Mouse (Mus musculus) heart, postnatal 0 days (tissue): Measurements from ENCODE around the gene Slc4a3.

Experiments used
- CTCF ChIP-seq: IDR thresholded peaks from 2 replicates; pipeline ENCODE4 v1.5.1; 2016; ENCODE audit warnings: antibody characterized with exemption, control low read depth, low read depth
- EP300 ChIP-seq: IDR thresholded peaks from 2 replicates; pipeline ENCODE4 v1.6.1; 2016; ENCODE audit warnings: antibody characterized with exemption, low read depth

DNA sequence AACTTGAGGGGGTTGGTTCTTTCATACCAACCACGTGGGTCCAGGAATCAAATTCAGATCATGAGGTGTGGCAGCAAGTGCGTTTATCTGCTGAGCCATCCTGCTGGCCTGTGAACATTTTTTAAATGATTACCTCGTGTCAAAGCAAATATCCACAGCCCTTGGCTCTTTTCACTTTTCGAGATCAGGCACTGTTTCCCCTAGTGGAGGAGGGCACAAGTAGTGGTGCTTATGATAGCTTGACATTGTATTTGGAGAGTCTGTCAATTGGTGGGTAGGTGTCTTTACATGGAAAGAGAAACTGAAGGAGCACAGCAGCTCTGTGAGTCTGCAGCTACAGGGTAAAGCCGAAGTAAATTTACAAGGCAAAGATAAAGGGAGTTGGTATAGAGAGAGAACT, 18.9 kb downstream of the Slc4a3 start:
- TF ChIP-seq CTCF (no peak), EP300 (no peak)
